Mouse (Mus musculus) heart, embryonic 15.5 days (tissue): ENCODE results near the gene Amz2. TPM values are rescaled to one million over a fixed set of nuclear protein-coding genes. Genes with fewer than 3 reads are reported as not detected.
A peak's percentile ranks its signal among the peaks of the same experiment; 100 is the strongest.

ENCODE experiments used
- ATAC-seq: fragments of 200-750 bp; cut with Nextera tagmentation; replicated peaks from 2 replicates; pipeline ENCODE4 v1.8.0; 2017; ENCODE audit warnings: low read depth, moderate TSS enrichment; ENCODE audit not compliant: insufficient number of reproducible peaks, insufficient read depth, low FRiP score
- H3K27ac ChIP-seq: fragments of 300-500 bp; sonication (generic); 2 replicates; pipeline ENCODE4 v1.5.1; 2015; ENCODE audit warnings: mild to moderate bottlenecking, inconsistent platforms
- H3K27me3 ChIP-seq: fragments of 300-500 bp; sonication (generic); 2 replicates; pipeline ENCODE4 v1.6.1; 2015; ENCODE audit warnings: inconsistent platforms
- H3K36me3 ChIP-seq: fragments of 300-500 bp; sonication (generic); 2 replicates; pipeline ENCODE4 v1.6.1; 2015; ENCODE audit warnings: mild to moderate bottlenecking, inconsistent platforms
- H3K4me1 ChIP-seq: fragments of 300-500 bp; sonication (generic); replicated peaks from 2 replicates; pipeline ENCODE4 v1.6.1; 2015; ENCODE audit warnings: inconsistent platforms
- H3K4me2 ChIP-seq: fragments of 300-500 bp; sonication (generic); 2 replicates; pipeline ENCODE4 v1.6.1; 2015; ENCODE audit warnings: inconsistent platforms, mild to moderate bottlenecking, moderate library complexity
- H3K4me3 ChIP-seq: fragments of 300-500 bp; sonication (generic); 2 replicates; pipeline ENCODE4 v1.5.1; 2015; ENCODE audit warnings: mild to moderate bottlenecking, inconsistent platforms
- H3K9ac ChIP-seq: fragments of 300-500 bp; sonication (generic); 2 replicates; pipeline ENCODE4 v1.6.1; 2015; ENCODE audit warnings: mild to moderate bottlenecking, inconsistent platforms
- H3K9me3 ChIP-seq: fragments of 300-500 bp; sonication (generic); replicated peaks from 2 replicates; pipeline ENCODE4 v1.6.1; 2016; ENCODE audit warnings: inconsistent platforms
- WGBS: fragments of 180-500 bp; shearing (Covaris S2); methylation state at CpG from one replicate; pipeline ENCODE4 v1.1.7; 2015; ENCODE audit warnings: mixed read lengths; 5-methylcytosine and 5-hydroxymethylcytosine counted together
- polyA plus RNA-seq: library from polyadenylated mRNA; unstranded; fragments of >200 nt; fragmentation: Nextera tagmentation; extraction: Ambion mirVana; gene quantifications from 2 replicates; pipeline ENCODE4 v1.2.1, GENCODE M21; 2015

Gene Amz2
- polyA plus RNA-seq, 1 experiment from 2014 or later, result 33.0 TPM

DNA sequence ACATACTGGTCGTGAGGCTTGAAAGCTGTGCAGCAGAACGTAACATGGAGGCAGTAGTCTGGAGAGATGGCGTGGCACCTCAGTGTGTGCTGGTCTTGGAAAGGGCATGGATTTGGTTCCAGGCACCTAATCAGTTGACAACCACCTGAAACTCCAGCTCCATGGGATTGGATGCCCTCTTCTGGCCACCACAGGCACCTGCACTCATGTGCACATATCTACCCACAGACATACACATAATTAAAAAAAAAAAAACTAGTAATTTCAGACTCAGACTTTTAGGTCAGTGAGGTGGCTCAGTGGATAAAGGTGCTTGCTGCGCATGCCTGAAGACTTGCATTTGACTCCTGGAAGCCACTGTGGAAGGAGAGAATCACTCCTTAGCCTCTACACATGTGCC is 3.5 kb upstream of the Amz2 start:
- WGBS, result 96% methylated on average over 4 of the region's 4 CpGs
- H3K4me2 ChIP-seq, result no peak overlapping the region
- H3K36me3 ChIP-seq, result no peaks in the 10 kb centered on the region
- H3K27me3 ChIP-seq, result no peaks in the 10 kb centered on the region
- H3K9ac ChIP-seq, result no peak overlapping the region
- no peaks in the 10 kb centered on the region for H3K9me3 ChIP-seq
- no peak for ATAC-seq
- peaks cover 10% of the 10 kb centered on the region for H3K4me1 ChIP-seq
- no peak overlapping the region for H3K4me3 ChIP-seq
- no peak overlapping the region for H3K27ac ChIP-seq

GRCm38 (mm10) chr11:109423294-109423693 is 2.5 kb upstream of the Amz2 start:
- no peak overlapping the region for H3K4me2 ChIP-seq
- no peaks in the 10 kb centered on the region for H3K27me3 ChIP-seq
- 39% methylated on average over 1 of the region's 1 CpGs for WGBS
- peaks cover 10% of the 10 kb centered on the region for H3K4me1 ChIP-seq
- no peak overlapping the region for H3K9ac ChIP-seq
- H3K36me3 ChIP-seq, result peaks cover under 1% of the 10 kb centered on the region; the same call in 1 of the 2 replicates
- H3K27ac ChIP-seq, result no peak overlapping the region
- H3K9me3 ChIP-seq, result no peaks in the 10 kb centered on the region
- no peak for ATAC-seq
- H3K4me3 ChIP-seq, result no peak overlapping the region

DNA sequence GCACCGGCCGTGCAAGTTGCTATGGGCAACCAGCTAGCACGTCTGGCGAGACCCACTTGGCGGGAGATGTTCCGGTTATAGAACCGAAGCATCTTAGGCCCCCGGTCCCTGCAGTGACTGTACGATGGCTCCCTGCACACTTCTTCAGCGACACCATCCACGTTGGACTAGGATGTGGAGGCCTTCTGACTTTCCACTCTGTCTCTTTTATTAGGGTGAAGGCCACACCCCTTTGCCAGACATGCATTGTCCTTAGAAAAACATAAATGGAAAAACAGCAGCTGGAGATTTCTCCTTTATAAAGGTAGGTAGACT is 483 bp downstream of the Amz2 start:
- H3K9me3 ChIP-seq, result no peaks in the 10 kb centered on the region
- H3K4me2 ChIP-seq, result peak overlapping the region; percentile 75
- peak overlapping the region; percentile 88 for H3K27ac ChIP-seq
- peaks cover 14% of the 10 kb centered on the region for H3K4me1 ChIP-seq
- H3K9ac ChIP-seq, result peak overlapping the region; percentile 72
- H3K27me3 ChIP-seq, result no peaks in the 10 kb centered on the region
- under 1% methylated on average over 11 of the region's 11 CpGs for WGBS
- peak overlapping the region; percentile 72 for H3K4me3 ChIP-seq
- peaks cover 29% of the 10 kb centered on the region for H3K36me3 ChIP-seq
- ATAC-seq, result no peak

GRCm38 (mm10) chr11:109427353-109427752 is 1.6 kb downstream of the Amz2 start:
- Histone ChIP-seq H3K27me3 (no peaks in the 10 kb centered on the region), H3K9me3 (no peaks in the 10 kb centered on the region), H3K4me3 (no peak overlapping the region), H3K36me3 (peaks cover 29% of the 10 kb centered on the region), H3K9ac (no peak overlapping the region), H3K27ac (no peak overlapping the region), H3K4me1 (peaks cover 18% of the 10 kb centered on the region), H3K4me2 (no peak overlapping the region)
- 96% methylated on average over 5 of the region's 5 CpGs for WGBS
- ATAC-seq, result no peak

GRCm38 (mm10) chr11:109434233-109434798 is 8.6 kb downstream of the Amz2 start:
- peaks cover 51% of the 10 kb centered on the region for H3K36me3 ChIP-seq
- no peaks in the 10 kb centered on the region for H3K27me3 ChIP-seq
- peaks cover 12% of the 10 kb centered on the region for H3K4me1 ChIP-seq
- no peaks in the 10 kb centered on the region for H3K9me3 ChIP-seq
- H3K9ac ChIP-seq, result no peak overlapping the region
- H3K27ac ChIP-seq, result no peak overlapping the region
- no peak for ATAC-seq
- H3K4me3 ChIP-seq, result no peak overlapping the region
- 88% methylated on average over 16 of the region's 16 CpGs for WGBS
- no peak overlapping the region for H3K4me2 ChIP-seq

GRCm38 (mm10) chr11:109436889-109437288 is 11.1 kb downstream of the Amz2 start:
- no peaks in the 10 kb centered on the region for H3K9me3 ChIP-seq
- H3K4me3 ChIP-seq, result no peak overlapping the region
- H3K27ac ChIP-seq, result no peak overlapping the region
- 54% methylated on average over 8 of the region's 8 CpGs for WGBS
- peaks cover 33% of the 10 kb centered on the region for H3K36me3 ChIP-seq
- no peak overlapping the region for H3K9ac ChIP-seq
- H3K4me1 ChIP-seq, result peaks cover 19% of the 10 kb centered on the region
- ATAC-seq, result no peak
- H3K4me2 ChIP-seq, result no peak overlapping the region
- no peaks in the 10 kb centered on the region for H3K27me3 ChIP-seq

GRCm38 (mm10) chr11:109439209-109439608 is 13.5 kb downstream of the Amz2 start:
- H3K4me1 ChIP-seq, result peaks cover 19% of the 10 kb centered on the region
- 0 out of 2 replicates have a peak, but pooled peaks have one; percentile 10 for ATAC-seq
- peak overlapping the region; percentile 95 for H3K4me2 ChIP-seq
- H3K9ac ChIP-seq, result peak overlapping the region; percentile 73; the same call in 1 of the 2 replicates
- H3K36me3 ChIP-seq, result peaks cover 27% of the 10 kb centered on the region
- H3K27me3 ChIP-seq, result no peaks in the 10 kb centered on the region
- H3K4me3 ChIP-seq, result peak overlapping the region; percentile 69
- 12% methylated on average over 5 of the region's 5 CpGs for WGBS
- H3K9me3 ChIP-seq, result no peaks in the 10 kb centered on the region
- peak overlapping the region; percentile 69 for H3K27ac ChIP-seq

DNA sequence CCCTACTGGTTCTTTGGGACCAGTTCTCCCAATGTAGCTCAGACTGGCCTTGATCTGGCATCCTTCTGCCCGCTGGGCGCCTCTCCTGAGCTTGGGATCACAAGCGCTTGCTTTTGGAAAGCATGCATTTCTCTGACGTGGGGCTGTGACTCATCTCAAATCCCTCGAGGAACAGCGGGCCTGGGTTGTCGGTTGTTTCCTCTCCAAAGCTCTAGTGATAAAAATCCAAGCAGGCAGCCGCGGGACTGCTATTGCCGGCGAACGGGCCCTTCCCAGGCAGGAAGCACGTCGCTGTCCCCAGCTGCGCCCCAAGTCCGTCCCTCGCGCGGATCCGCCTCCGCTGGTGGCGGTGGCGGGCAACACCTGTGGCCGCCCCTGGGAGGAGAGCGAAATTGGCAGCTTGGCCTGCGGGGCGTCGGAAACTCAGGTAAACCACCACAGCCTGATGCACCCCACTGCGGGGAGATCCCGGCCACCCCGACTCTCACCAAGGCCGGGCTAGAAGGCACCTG is 14.1 kb downstream of the Amz2 start:
- Histone ChIP-seq H3K9ac (peak overlapping the region; percentile 73), H3K9me3 (no peaks in the 10 kb centered on the region), H3K27ac (peak overlapping the region; percentile 69), H3K4me2 (peak overlapping the region; percentile 95), H3K4me3 (peak overlapping the region; percentile 69), H3K27me3 (no peaks in the 10 kb centered on the region), H3K4me1 (peaks cover 19% of the 10 kb centered on the region), H3K36me3 (peaks cover 21% of the 10 kb centered on the region)
- WGBS, result 1% methylated on average over 32 of the region's 32 CpGs
- peak; percentile 82 for ATAC-seq

GRCm38 (mm10) chr11:109440641-109441040 is 14.9 kb downstream of the Amz2 start:
- ATAC-seq, result no peak
- no peak overlapping the region for H3K27ac ChIP-seq
- 59% methylated on average over 4 of the region's 4 CpGs for WGBS
- H3K27me3 ChIP-seq, result no peaks in the 10 kb centered on the region
- H3K36me3 ChIP-seq, result peaks cover 13% of the 10 kb centered on the region; the same call in 1 of the 2 replicates
- H3K4me2 ChIP-seq, result peak overlapping the region; percentile 95
- H3K9me3 ChIP-seq, result no peaks in the 10 kb centered on the region
- H3K4me3 ChIP-seq, result peak overlapping the region; percentile 69
- H3K4me1 ChIP-seq, result peaks cover 19% of the 10 kb centered on the region
- 0 out of 2 replicates have a peak overlapping the region, but pooled peaks have one; percentile 73 for H3K9ac ChIP-seq

DNA sequence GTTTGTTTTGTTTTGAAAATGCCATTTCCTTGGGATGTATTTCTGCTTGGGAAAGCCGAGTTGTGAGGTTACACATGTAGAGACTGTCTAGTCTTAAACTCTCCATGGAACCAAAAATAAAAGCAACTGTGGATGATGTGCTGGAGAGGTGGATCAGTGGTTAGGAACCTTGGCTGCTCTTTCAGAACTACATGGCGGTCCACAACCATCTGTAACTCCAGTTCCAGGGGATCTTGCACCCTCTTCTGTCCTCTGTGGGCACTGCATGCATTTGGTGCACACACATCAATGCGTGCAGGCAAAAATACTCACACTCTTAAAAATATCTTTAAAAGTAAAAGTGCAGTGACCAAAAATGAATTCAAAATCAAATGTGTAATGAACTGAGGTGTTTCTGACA is 15.4 kb downstream of the Amz2 start:
- Histone ChIP-seq H3K4me1 (peaks cover 19% of the 10 kb centered on the region), H3K9me3 (no peaks in the 10 kb centered on the region), H3K27ac (no peak overlapping the region), H3K4me2 (no peak overlapping the region; the same call in 1 of the 2 replicates), H3K4me3 (no peak overlapping the region), H3K36me3 (0 out of 2 replicates have a peak, but pooled peaks cover 10% of the 10 kb centered on the region), H3K27me3 (no peaks in the 10 kb centered on the region), H3K9ac (no peak overlapping the region)
- no peak for ATAC-seq
- WGBS, result 61% methylated on average over 3 of the region's 3 CpGs

DNA sequence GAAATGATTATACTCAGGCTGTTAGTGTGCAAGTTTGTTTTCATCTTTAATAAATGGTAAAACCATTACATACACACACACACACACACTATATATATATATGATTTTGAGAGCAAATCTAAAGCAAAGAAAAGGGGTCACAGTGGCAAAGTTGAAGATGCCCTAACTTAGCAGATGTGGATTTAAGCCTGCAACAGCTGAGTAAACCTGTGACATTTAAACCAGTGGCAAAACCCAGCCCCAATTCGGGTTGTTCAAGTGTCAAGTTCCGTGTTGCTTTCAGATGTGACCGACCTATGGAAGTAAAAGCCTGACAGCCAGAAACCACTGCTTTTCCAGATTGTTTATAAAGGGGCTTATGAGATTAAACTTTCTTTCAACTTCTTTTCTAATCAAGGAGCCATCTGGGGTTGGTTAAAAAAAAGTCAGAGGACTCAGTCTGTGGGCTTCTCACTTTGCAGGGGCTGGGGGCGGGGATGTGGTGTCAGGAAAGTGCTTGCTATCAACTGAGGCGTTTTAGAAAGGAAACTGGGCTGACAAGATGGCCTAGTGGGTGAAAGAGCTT is 16.5 kb downstream of the Amz2 start:
- no peaks in the 10 kb centered on the region for H3K9me3 ChIP-seq
- H3K27ac ChIP-seq, result no peak overlapping the region
- no peak overlapping the region for H3K9ac ChIP-seq
- H3K27me3 ChIP-seq, result no peaks in the 10 kb centered on the region
- peaks cover 19% of the 10 kb centered on the region for H3K4me1 ChIP-seq
- no peak overlapping the region for H3K4me3 ChIP-seq
- H3K36me3 ChIP-seq, result 0 out of 2 replicates have a peak, but pooled peaks cover 2% of the 10 kb centered on the region
- H3K4me2 ChIP-seq, result no peak overlapping the region
- WGBS, result 48% methylated on average over 5 of the region's 5 CpGs
- ATAC-seq, result no peak
